Mouse (Mus musculus): ENCODE measurements around the gene Hist3h2ba. TPM values are rescaled to one million over a fixed set of nuclear protein-coding genes. Genes with fewer than 3 reads are reported as not detected.
A peak's percentile ranks its signal among the peaks of the same experiment; 100 is the strongest.

Hist3h2ba gene
- polyA plus RNA-seq, 1 experiment, result 18.8 TPM

DNA sequence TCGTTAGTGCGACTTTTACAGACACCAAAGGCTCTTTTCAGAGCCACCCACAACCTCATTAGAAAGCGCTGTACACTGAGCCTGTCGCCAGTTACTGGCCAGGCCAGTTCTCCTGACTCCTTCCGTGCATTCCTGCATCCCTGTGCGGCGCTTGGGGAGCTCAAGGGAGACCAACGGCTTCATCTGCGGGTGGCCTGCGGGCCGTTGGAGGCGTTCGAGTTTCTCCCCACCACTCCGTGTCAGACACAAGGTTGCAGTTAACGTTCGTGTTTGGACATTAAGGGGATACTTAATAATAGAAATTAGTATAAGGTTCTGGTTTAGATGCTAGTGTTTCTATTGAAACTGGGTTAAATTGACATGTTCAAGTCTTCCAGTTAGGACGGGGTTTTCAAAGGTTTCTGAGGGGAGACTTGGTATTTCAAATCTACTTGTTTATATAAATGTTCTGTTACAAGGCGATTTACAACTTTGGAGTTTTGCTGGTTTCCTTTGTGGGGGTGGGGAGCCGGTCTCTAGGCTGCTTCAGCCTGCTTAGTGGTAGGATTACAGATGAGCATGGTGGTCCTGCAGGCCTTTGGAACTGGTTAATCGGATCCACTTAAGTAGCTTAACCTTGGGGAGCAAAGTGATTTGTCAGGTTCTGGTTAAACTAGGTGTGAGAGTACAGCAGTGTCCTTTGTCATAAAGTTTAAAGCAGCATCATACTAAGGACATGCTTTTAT is 6.6 kb downstream of the Hist3h2ba start:
- H3K4me1 ChIP-seq (ENCODE audit: control insufficient read depth, insufficient read depth, low read length), result no peaks in the 10 kb centered on the region; the same call in 1 of the 2 replicates
- H3K4me3 ChIP-seq (replicated peaks; ENCODE audit: control insufficient read depth, low read depth, low read length), result peak overlapping the region; percentile 78
- TF ChIP-seq CTCF (IDR thresholded peaks at IDR 0.05; ENCODE audit: control insufficient read depth, insufficient read depth, low read length) (no peak), POLR2A (IDR thresholded peaks at IDR 0.05; ENCODE audit: borderline replicate concordance, control insufficient read depth, low read depth, low read length) (peak; percentile 27; the same call in 1 of the 2 replicates)
- WGBS, result under 1% methylated on average over 20 of the region's 20 CpGs
- peak overlapping the region; percentile 96 for H3K27ac ChIP-seq (ENCODE audit: control insufficient read depth, insufficient read depth, low read depth, low read length, poor library complexity)

DNA sequence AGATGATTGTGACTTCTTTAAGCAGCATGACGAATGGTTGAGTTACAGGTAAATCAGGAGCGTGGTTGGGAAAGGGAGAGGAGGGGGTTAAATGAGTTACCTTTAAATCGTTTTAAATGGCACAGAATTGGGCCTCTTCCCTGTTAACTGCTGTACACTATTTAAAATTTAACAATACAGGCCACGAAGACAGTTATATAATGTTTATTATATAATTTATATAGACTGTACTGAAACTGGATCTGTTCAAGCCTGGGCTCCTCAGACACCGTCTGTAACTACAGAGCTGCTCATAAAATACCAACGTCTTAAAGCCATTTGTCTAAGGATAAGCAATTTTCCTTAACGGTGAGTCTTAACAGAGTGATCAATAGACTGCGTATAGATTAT is 7.1 kb downstream of the Hist3h2ba start:
- Histone ChIP-seq H3K4me3 (replicated peaks; ENCODE audit: control insufficient read depth, low read depth, low read length) (peak overlapping the region; percentile 78), H3K4me1 (ENCODE audit: control insufficient read depth, insufficient read depth, low read length) (no peaks in the 10 kb centered on the region; the same call in 1 of the 2 replicates), H3K27ac (ENCODE audit: control insufficient read depth, insufficient read depth, low read depth, low read length, poor library complexity) (no peak overlapping the region)
- 29% methylated on average over 8 of the region's 8 CpGs for WGBS
- TF ChIP-seq POLR2A (IDR thresholded peaks at IDR 0.05; ENCODE audit: borderline replicate concordance, control insufficient read depth, low read depth, low read length), result no peak
- no peak for TF ChIP-seq CTCF (IDR thresholded peaks at IDR 0.05; ENCODE audit: control insufficient read depth, insufficient read depth, low read length)

DNA sequence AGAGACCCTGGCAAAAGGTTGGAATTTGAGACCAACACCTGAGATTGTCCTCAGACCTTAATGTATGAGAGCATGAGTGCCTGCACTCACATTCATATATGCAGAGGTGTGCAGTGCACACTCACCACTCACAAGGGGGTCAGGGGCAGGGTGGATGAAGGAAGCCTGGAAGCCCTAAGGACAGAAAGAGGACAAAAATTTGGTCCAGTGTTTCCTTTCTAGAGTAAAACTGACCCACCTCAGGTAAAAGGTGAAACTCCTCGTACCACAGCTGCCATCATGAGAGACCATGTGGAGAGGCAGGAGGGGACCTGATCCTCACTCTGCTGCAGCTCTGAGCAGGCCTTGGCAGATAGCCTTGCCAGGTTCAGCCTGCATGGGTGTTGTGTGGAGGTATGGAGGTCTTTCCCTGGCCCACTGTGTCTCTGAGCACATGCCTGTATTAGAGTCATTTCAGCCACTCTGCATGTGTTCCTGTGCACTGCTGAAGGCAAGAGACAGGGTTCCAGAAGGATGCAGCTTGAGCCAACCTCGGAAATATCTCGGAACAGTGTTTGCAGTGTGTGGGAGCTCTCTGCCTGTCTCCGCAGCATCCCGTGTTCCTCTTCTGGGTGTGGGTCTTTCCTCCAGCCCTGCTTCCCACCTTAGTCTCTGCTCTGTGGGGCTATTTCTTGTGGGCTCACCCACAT is 8.7 kb downstream of the Hist3h2ba start:
- WGBS, result 91% methylated on average over 5 of the region's 5 CpGs
- Histone ChIP-seq H3K4me1 (ENCODE audit: control insufficient read depth, insufficient read depth, low read length) (no peaks in the 10 kb centered on the region; the same call in 1 of the 2 replicates), H3K27ac (ENCODE audit: control insufficient read depth, insufficient read depth, low read depth, low read length, poor library complexity) (peak overlapping the region; percentile 14), H3K4me3 (replicated peaks; ENCODE audit: control insufficient read depth, low read depth, low read length) (peak overlapping the region; percentile 34)
- TF ChIP-seq CTCF (IDR thresholded peaks at IDR 0.05; ENCODE audit: control insufficient read depth, insufficient read depth, low read length) (no peak), POLR2A (IDR thresholded peaks at IDR 0.05; ENCODE audit: borderline replicate concordance, control insufficient read depth, low read depth, low read length) (no peak)

DNA sequence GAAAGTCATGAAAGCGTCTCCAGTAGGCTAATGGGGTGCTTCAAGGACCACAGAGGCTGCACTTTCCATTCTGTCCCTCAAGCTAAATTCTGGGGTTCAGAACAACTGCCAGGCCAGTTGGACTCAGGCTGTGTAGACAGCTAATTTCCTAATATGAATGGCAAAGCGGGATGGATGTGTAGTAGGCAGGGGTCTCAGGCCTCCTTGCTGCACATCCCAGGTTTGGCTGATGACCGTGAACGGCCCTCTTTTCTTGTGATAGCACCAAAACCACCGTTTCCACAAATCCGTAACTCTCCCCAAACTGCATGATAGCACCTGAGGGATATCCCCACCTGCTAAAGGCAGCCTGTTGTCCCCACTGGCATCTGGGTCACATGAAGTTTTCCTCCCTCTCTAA is 9.8 kb downstream of the Hist3h2ba start:
- H3K4me3 ChIP-seq (replicated peaks; ENCODE audit: control insufficient read depth, low read depth, low read length), result peak overlapping the region; percentile 8
- no peak for TF ChIP-seq CTCF (IDR thresholded peaks at IDR 0.05; ENCODE audit: control insufficient read depth, insufficient read depth, low read length)
- no peak for TF ChIP-seq POLR2A (IDR thresholded peaks at IDR 0.05; ENCODE audit: borderline replicate concordance, control insufficient read depth, low read depth, low read length)
- WGBS, result 88% methylated on average over 6 of the region's 6 CpGs
- H3K27ac ChIP-seq (ENCODE audit: control insufficient read depth, insufficient read depth, low read depth, low read length, poor library complexity), result peak overlapping the region; percentile 21; the same call in 1 of the 2 replicates
- no peaks in the 10 kb centered on the region; the same call in 1 of the 2 replicates for H3K4me1 ChIP-seq (ENCODE audit: control insufficient read depth, insufficient read depth, low read length)

DNA sequence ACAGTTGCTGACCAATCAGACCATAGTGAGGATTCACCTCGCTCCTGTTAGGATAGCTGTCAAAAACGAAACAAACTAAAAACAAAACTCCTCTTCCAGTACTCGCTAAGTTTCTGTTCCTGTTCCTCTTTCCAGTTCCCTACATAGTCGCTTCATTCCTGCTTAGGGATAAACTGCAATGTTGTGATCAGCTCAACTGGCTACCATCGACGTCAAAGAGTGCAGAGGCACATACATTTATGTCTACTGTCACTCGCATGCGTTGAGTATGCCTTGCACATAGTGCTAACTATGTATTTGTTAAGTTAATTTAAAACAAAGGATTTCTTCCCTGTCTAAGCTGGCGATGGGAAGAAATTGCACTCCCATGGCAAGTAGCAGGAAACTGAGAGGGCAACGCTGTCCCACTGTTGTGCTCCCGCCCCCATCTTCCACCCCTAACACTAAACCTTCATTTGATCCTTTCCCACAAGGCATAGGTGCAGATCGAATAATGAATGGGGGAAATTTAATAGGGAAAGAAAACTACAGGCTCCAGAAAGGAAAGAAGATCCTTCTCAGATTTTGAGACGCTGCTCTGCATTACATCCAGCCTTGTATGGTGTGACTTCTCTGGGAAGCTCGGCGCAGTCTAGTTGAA is 10.6 kb downstream of the Hist3h2ba start:
- TF ChIP-seq POLR2A (IDR thresholded peaks at IDR 0.05; ENCODE audit: borderline replicate concordance, control insufficient read depth, low read depth, low read length) (no peak), CTCF (IDR thresholded peaks at IDR 0.05; ENCODE audit: control insufficient read depth, insufficient read depth, low read length) (no peak)
- H3K27ac ChIP-seq (ENCODE audit: control insufficient read depth, insufficient read depth, low read depth, low read length, poor library complexity), result peak overlapping the region; percentile 60; the same call in 1 of the 2 replicates
- peak overlapping the region; percentile 67 for H3K4me3 ChIP-seq (replicated peaks; ENCODE audit: control insufficient read depth, low read depth, low read length)
- no peaks in the 10 kb centered on the region; the same call in 1 of the 2 replicates for H3K4me1 ChIP-seq (ENCODE audit: control insufficient read depth, insufficient read depth, low read length)
- WGBS, result 6% methylated on average over 15 of the region's 15 CpGs

DNA sequence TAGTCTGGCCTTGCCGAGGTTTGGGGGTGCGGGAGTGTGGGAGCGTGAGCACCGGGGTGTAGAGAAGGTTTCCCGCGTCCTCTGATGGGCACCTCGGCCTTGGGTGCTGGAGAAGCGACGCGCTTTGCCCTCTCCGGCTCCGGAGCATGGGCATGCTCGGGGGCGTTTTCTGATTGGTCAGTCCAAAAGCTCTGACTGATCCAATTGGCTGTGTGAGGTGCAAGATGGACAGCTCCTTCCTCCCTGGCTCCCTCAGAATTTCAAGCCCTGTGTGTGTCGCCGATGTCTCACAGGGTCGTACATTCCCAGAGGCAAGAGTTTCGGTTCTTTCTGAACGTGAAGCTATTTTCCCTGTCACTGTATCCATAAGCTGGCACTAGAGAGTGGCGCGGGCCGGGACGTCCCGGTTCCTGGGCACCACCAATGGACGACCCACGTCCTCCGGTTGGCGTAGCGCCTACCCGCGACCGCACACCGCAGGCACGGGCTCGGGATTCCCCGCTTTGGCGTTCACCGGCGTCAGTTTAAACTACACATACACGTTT is 11.3 kb downstream of the Hist3h2ba start:
- no peaks in the 10 kb centered on the region; the same call in 1 of the 2 replicates for H3K4me1 ChIP-seq (ENCODE audit: control insufficient read depth, insufficient read depth, low read length)
- 2% methylated on average over 40 of the region's 40 CpGs for WGBS

DNA sequence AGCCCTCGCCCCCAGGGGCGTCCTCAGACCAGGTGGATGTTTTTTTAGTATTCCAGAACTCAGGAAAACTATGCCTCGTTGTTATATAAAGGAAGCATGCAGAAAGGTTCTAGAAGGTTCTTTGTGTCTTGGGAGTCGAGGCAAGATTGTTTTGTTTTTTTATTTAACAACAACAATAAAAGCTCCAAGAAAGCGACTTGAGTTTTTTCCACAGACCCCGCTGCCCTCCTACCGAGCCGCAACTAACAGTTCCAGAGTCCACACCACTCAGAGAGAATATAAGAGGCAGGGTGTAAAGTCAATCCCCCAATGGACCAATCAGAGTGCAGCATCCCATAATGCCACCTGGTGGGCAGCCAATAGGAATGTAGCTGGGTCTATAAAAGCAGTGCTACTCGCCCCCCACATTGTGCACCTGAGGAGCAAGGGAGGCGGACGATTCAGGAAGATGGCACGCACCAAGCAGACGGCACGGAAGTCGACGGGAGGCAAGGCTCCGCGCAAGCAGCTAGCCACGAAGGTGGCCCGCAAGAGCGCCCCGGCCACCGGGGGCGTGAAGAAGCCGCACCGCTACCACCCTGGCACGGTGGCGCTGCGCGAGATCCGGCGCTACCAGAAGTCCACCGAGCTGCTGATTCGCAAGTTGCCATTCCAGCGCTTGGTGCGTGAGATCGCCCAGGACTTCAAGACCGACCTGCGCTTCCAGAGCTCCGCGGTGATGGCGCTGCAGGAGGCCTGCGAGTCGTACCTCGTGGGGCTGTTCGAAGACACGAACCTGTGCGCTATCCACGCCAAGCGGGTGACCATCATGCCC is 12.9 kb downstream of the Hist3h2ba start:
- Histone ChIP-seq H3K27ac (ENCODE audit: control insufficient read depth, insufficient read depth, low read depth, low read length, poor library complexity) (no peak overlapping the region), H3K4me1 (ENCODE audit: control insufficient read depth, insufficient read depth, low read length) (no peaks in the 10 kb centered on the region; the same call in 1 of the 2 replicates), H3K4me3 (replicated peaks; ENCODE audit: control insufficient read depth, low read depth, low read length) (no peak overlapping the region)
- WGBS, result 65% methylated on average over 50 of the region's 50 CpGs
- TF ChIP-seq POLR2A (IDR thresholded peaks at IDR 0.05; ENCODE audit: borderline replicate concordance, control insufficient read depth, low read depth, low read length), result no peak
- no peak for TF ChIP-seq CTCF (IDR thresholded peaks at IDR 0.05; ENCODE audit: control insufficient read depth, insufficient read depth, low read length)

More for the DNA sequence above, 11.3 kb downstream of the Hist3h2ba start:
- TF ChIP-seq CTCF (IDR thresholded peaks at IDR 0.05; ENCODE audit: control insufficient read depth, insufficient read depth, low read length) (peak; percentile 38; the same call in 1 of the 2 replicates), POLR2A (IDR thresholded peaks at IDR 0.05; ENCODE audit: borderline replicate concordance, control insufficient read depth, low read depth, low read length) (peak; percentile 78; the same call in 1 of the 2 replicates)
- Histone ChIP-seq H3K27ac (ENCODE audit: control insufficient read depth, insufficient read depth, low read depth, low read length, poor library complexity) (peak overlapping the region; percentile 60), H3K4me3 (replicated peaks; ENCODE audit: control insufficient read depth, low read depth, low read length) (peak overlapping the region; percentile 67)

Measured in bone marrow, adult 2 months (tissue).